Mouse (Mus musculus) heart, embryonic 14.5 days (tissue): Measurements from ENCODE around the gene Dlx6. TPM values are rescaled to one million over a fixed set of nuclear protein-coding genes. Genes with fewer than 3 reads are reported as not detected.

Experiments used
- ATAC-seq: fragments of 200-750 bp; cut with Nextera tagmentation; 2 replicates; pipeline ENCODE4 v1.8.0; 2017; ENCODE audit warnings: low read depth, moderate TSS enrichment; ENCODE audit not compliant: insufficient number of reproducible peaks, insufficient read depth, low FRiP score
- H3K27ac ChIP-seq, 2 experiments: fragments of 200-500 bp in 1 of 2; fragments of 300-500 bp in 1 of 2; sonication (generic) in 1 of 2; replicated peaks in 1 of 2; 2 replicates each; pipeline ENCODE4 v1.5.1; 2012 to 2014; ENCODE audit warnings: low read depth in 2 of 2, low read length in 2 of 2, control low read depth in 1 of 2, mild to moderate bottlenecking in 1 of 2, mixed read lengths in 1 of 2; ENCODE audit not compliant: control insufficient read depth in 1 of 2, insufficient read depth in 1 of 2
- H3K27me3 ChIP-seq: fragments of 300-500 bp; sonication (generic); 2 replicates; pipeline ENCODE4 v1.6.1; 2014; ENCODE audit warnings: mild to moderate bottlenecking, low read length, control low read depth; ENCODE audit not compliant: control insufficient read depth, insufficient read depth
- H3K36me3 ChIP-seq: fragments of 300-500 bp; sonication (generic); 2 replicates; pipeline ENCODE4 v1.6.1; 2014; ENCODE audit warnings: mild to moderate bottlenecking, control low read depth, low read length, mixed read lengths; ENCODE audit not compliant: control insufficient read depth, insufficient read depth
- H3K4me1 ChIP-seq, 2 experiments: fragments of 200-500 bp in 1 of 2; fragments of 300-500 bp in 1 of 2; sonication (generic) in 1 of 2; 2 replicates each; pipeline ENCODE4 v1.6.1; 2012 to 2014; ENCODE audit warnings: low read length in 2 of 2, control low read depth in 1 of 2, mixed read lengths in 1 of 2; ENCODE audit not compliant: control insufficient read depth in 2 of 2, insufficient read depth in 2 of 2
- H3K4me2 ChIP-seq: fragments of 300-500 bp; sonication (generic); 2 replicates; pipeline ENCODE4 v1.6.1; 2014; ENCODE audit warnings: mild to moderate bottlenecking, low read length
- H3K4me3 ChIP-seq, 2 experiments: fragments of 200-500 bp in 1 of 2; fragments of 300-500 bp in 1 of 2; sonication (generic) in 1 of 2; 2 replicates each; pipeline ENCODE4 v1.5.1; 2012 to 2014; ENCODE audit warnings: low read length in 2 of 2, mild to moderate bottlenecking in 2 of 2, control low read depth in 1 of 2, low read depth in 1 of 2, moderate library complexity in 1 of 2; ENCODE audit not compliant: control insufficient read depth in 1 of 2, insufficient read depth in 1 of 2
- H3K9ac ChIP-seq: fragments of 300-500 bp; sonication (generic); 2 replicates; pipeline ENCODE4 v1.6.1; 2014; ENCODE audit warnings: mild to moderate bottlenecking, low read length
- H3K9me3 ChIP-seq: fragments of 300-500 bp; sonication (generic); 2 replicates; pipeline ENCODE4 v1.6.1; 2016; ENCODE audit warnings: low read length, control low read depth; ENCODE audit not compliant: control insufficient read depth
- WGBS: fragments of 180-500 bp; shearing (Covaris S2); extraction: QIAGEN DNeasy Blood & Tissue Kit; methylation state at CpG from one replicate; pipeline ENCODE4 v1.1.7; 2014; 5-methylcytosine and 5-hydroxymethylcytosine counted together
- polyA plus RNA-seq: library from polyadenylated mRNA; unstranded; fragments of >200 nt; fragmentation: Nextera tagmentation; extraction: Ambion mirVana; gene quantifications from 2 replicates; pipeline ENCODE4 v1.2.1, GENCODE M21; 2014

Dlx6 gene
- polyA plus RNA-seq, 1 experiment from 2014 or later: not detected

GRCm38 (mm10) chr6:6833301-6833700, 29.8 kb upstream of the Dlx6 start:
- no peak overlapping the region for H3K27ac ChIP-seq
- no peaks in the 10 kb centered on the region for H3K27me3 ChIP-seq
- H3K9ac ChIP-seq: no peak overlapping the region
- H3K4me2 ChIP-seq: no peak overlapping the region
- H3K36me3 ChIP-seq: no peaks in the 10 kb centered on the region
- H3K9me3 ChIP-seq: no peaks in the 10 kb centered on the region
- no peak for ATAC-seq
- 83% methylated on average over 3 of the region's 3 CpGs for WGBS
- peaks cover 0 to 6% of the 10 kb centered on the region in 2 experiments; a peak in 2 of 4 replicates for H3K4me1 ChIP-seq
- H3K4me3 ChIP-seq: no peak overlapping the region

GRCm38 (mm10) chr6:6848541-6848940, 14.6 kb upstream of the Dlx6 start:
- Histone ChIP-seq H3K36me3 (no peaks in the 10 kb centered on the region), H3K27me3 (peaks cover 73% of the 10 kb centered on the region), H3K27ac (no peak overlapping the region), H3K4me1 (no peaks in the 10 kb centered on the region; a peak in 1 of 4 replicates), H3K9ac (no peak overlapping the region), H3K4me2 (no peak overlapping the region), H3K9me3 (no peaks in the 10 kb centered on the region), H3K4me3 (no peak overlapping the region)
- ATAC-seq: no peak
- 31% methylated on average over 4 of the region's 4 CpGs for WGBS

GRCm38 (mm10) chr6:6849744-6850143, 13.4 kb upstream of the Dlx6 start:
- no peaks in the 10 kb centered on the region; a peak in 1 of 4 replicates for H3K4me1 ChIP-seq
- H3K4me3 ChIP-seq: no peak overlapping the region
- no peak overlapping the region for H3K9ac ChIP-seq
- peaks cover 81% of the 10 kb centered on the region for H3K27me3 ChIP-seq
- H3K36me3 ChIP-seq: no peaks in the 10 kb centered on the region
- WGBS: 3% methylated on average over 12 of the region's 12 CpGs
- no peaks in the 10 kb centered on the region for H3K9me3 ChIP-seq
- no peak overlapping the region for H3K4me2 ChIP-seq
- H3K27ac ChIP-seq: no peak overlapping the region
- ATAC-seq: no peak

GRCm38 (mm10) chr6:6850324-6851060, 12.6 kb upstream of the Dlx6 start:
- Histone ChIP-seq H3K9me3 (no peaks in the 10 kb centered on the region), H3K4me2 (no peak overlapping the region), H3K36me3 (no peaks in the 10 kb centered on the region), H3K9ac (no peak overlapping the region), H3K27me3 (peaks cover 87% of the 10 kb centered on the region), H3K4me1 (no peaks in the 10 kb centered on the region; a peak in 1 of 4 replicates), H3K27ac (no peak overlapping the region), H3K4me3 (no peak overlapping the region)
- no peak for ATAC-seq
- WGBS: 3% methylated on average over 26 of the region's 26 CpGs

GRCm38 (mm10) chr6:6851166-6851565, 12.0 kb upstream of the Dlx6 start:
- Histone ChIP-seq H3K9ac (no peak overlapping the region), H3K27me3 (peaks cover 90% of the 10 kb centered on the region), H3K36me3 (no peaks in the 10 kb centered on the region), H3K4me2 (no peak overlapping the region), H3K4me1 (no peaks in the 10 kb centered on the region; a peak in 1 of 4 replicates), H3K27ac (no peak overlapping the region), H3K9me3 (no peaks in the 10 kb centered on the region), H3K4me3 (no peak overlapping the region)
- 6% methylated on average over 10 of the region's 10 CpGs for WGBS
- ATAC-seq: no peak

- ATAC-seq: no peak
- no peak overlapping the region for H3K4me3 ChIP-seq
- no peaks in the 10 kb centered on the region for H3K9me3 ChIP-seq
- no peak overlapping the region for H3K4me2 ChIP-seq
- H3K4me1 ChIP-seq: no peaks in the 10 kb centered on the region; a peak in 1 of 4 replicates
- no peak overlapping the region for H3K9ac ChIP-seq
- H3K27me3 ChIP-seq: peaks cover 97% of the 10 kb centered on the region
- H3K27ac ChIP-seq: no peak overlapping the region
- WGBS: 34% methylated on average over 3 of the region's 3 CpGs
- H3K36me3 ChIP-seq: no peaks in the 10 kb centered on the region
These were observed 10.2 kb upstream of the Dlx6 start for GRCm38 (mm10) chr6:6852944-6853343.

- Histone ChIP-seq H3K4me3 (no peak overlapping the region), H3K9me3 (no peaks in the 10 kb centered on the region), H3K9ac (no peak overlapping the region), H3K4me2 (no peak overlapping the region), H3K36me3 (no peaks in the 10 kb centered on the region), H3K27me3 (peaks cover 97% of the 10 kb centered on the region), H3K4me1 (no peaks in the 10 kb centered on the region; a peak in 1 of 4 replicates), H3K27ac (no peak overlapping the region)
- no peak for ATAC-seq
- 3% methylated on average over 9 of the region's 9 CpGs for WGBS
These were observed 9.0 kb upstream of the Dlx6 start for GRCm38 (mm10) chr6:6854176-6854575.
